Mouse (Mus musculus) kidney, embryonic 16.5 days (tissue): ENCODE data around the gene Akap13. TPM values are rescaled to one million over a fixed set of nuclear protein-coding genes. Genes with fewer than 3 reads are reported as not detected.
A peak's percentile ranks its signal among the peaks of the same experiment; 100 is the strongest.

Experiments used
- ATAC-seq: fragments of 200-750 bp; cut with Nextera tagmentation; 2 replicates; pipeline ENCODE4 v1.8.0; 2017; ENCODE audit warnings: moderate TSS enrichment; ENCODE audit not compliant: low FRiP score, low TSS enrichment
- H3K27ac ChIP-seq: fragments of 300-500 bp; sonication (generic); 2 replicates; pipeline ENCODE4 v1.5.1; 2014; ENCODE audit warnings: low read length
- H3K27me3 ChIP-seq: fragments of 300-500 bp; sonication (generic); 2 replicates; pipeline ENCODE4 v1.6.1; 2014; ENCODE audit warnings: low read length, control low read depth, mixed read lengths; ENCODE audit not compliant: insufficient read depth
- H3K36me3 ChIP-seq: fragments of 300-500 bp; sonication (generic); 2 replicates; pipeline ENCODE4 v1.6.1; 2014; ENCODE audit warnings: low read length, control low read depth, mixed read lengths; ENCODE audit not compliant: insufficient read depth
- H3K4me1 ChIP-seq: fragments of 300-500 bp; sonication (generic); 2 replicates; pipeline ENCODE4 v1.6.1; 2014; ENCODE audit warnings: low read length, control low read depth, mixed read lengths; ENCODE audit not compliant: insufficient read depth
- H3K4me2 ChIP-seq: fragments of 300-500 bp; sonication (generic); replicated peaks from 2 replicates; pipeline ENCODE4 v1.6.1; 2014; ENCODE audit warnings: low read depth, low read length
- H3K4me3 ChIP-seq: fragments of 300-500 bp; sonication (generic); 2 replicates; pipeline ENCODE4 v1.5.1; 2014; ENCODE audit warnings: mild to moderate bottlenecking, low read length
- H3K9ac ChIP-seq: fragments of 300-500 bp; sonication (generic); replicated peaks from 2 replicates; pipeline ENCODE4 v1.6.1; 2014; ENCODE audit warnings: low read length
- H3K9me3 ChIP-seq: fragments of 300-500 bp; sonication (generic); 2 replicates; pipeline ENCODE4 v1.6.1; 2016; ENCODE audit warnings: low read length, control low read depth
- WGBS: fragments of 180-500 bp; shearing (Covaris S2); extraction: QIAGEN DNeasy Blood & Tissue Kit; methylation state at CpG from one replicate; pipeline ENCODE4 v1.1.7; 2014; 5-methylcytosine and 5-hydroxymethylcytosine counted together
- polyA plus RNA-seq: library from polyadenylated mRNA; unstranded; fragments of >200 nt; fragmentation: Nextera tagmentation; extraction: Ambion mirVana; gene quantifications from 2 replicates; pipeline ENCODE4 v1.2.1, GENCODE M21; 2015

The Akap13 gene
- polyA plus RNA-seq, 1 experiment from 2014 or later = 35.2 TPM

DNA sequence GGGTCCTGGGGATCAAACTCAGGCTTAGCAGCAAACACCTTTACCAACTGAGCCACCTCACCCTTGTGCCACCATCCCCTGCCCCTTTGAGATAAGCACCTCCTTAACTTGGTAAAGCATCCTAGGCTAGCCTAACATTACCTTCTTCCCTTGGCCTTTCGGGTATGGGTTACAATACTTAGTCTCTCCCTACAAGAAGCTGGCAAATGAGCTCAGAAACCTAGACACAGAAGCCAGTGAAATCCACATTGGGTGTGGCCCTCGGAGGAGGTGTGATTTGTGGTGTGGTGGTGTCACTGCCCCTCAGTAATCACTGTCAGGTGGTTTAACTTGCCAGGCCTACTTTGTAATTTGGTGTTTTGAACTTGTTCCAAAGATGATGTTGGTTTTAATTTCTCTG lies 189.3 kb downstream of the Akap13 start:
- Histone ChIP-seq H3K4me2 (peak overlapping the region; percentile 36; the same call in 1 of the 2 replicates), H3K4me1 (peaks cover 43% of the 10 kb centered on the region), H3K36me3 (0 out of 2 replicates have a peak, but pooled peaks cover 3% of the 10 kb centered on the region), H3K9ac (no peak overlapping the region), H3K9me3 (no peaks in the 10 kb centered on the region), H3K4me3 (0 out of 2 replicates have a peak overlapping the region, but pooled peaks have one; percentile 2), H3K27ac (0 out of 2 replicates have a peak overlapping the region, but pooled peaks have one; percentile 50), H3K27me3 (no peaks in the 10 kb centered on the region)
- ATAC-seq = no peak
- 60% methylated on average over 2 of the region's 2 CpGs for WGBS

DNA sequence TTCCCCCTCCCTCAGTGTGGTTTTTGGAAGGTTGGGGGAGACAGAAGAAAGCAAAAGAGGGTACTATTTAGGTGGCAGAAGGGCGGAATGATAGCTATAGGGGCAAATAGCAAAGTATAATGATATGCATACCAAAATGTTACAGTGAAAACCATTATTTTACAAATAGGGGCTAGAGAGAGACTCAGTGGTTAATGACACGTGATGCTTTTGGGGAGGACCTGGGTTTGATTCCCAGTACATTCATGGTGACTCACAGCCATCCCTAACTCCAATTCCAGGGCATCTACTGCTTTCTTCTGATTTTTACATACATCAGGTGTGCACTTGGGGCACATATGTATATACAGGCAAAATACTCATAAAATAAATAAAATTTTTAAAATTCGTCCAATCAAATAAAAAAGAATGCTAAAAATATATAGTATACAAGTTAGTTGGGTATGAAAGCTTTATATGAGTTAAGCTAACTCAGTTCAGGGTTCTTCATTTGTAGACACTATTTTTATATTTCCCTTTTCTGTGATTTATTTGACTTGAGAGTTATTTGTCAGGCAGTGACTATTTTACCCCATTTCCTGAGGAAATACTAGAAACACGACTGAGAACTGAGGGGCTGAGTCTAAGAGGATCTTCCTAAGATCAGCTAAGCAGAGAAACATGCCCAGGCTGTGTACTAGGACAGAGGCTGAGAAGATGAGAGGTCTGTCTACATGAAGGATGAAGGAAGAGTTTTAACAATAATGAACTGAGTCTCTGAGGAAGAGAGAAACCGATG lies 190.0 kb downstream of the Akap13 start:
- Histone ChIP-seq H3K9ac (no peak overlapping the region), H3K27ac (peak overlapping the region; percentile 57; the same call in 1 of the 2 replicates), H3K4me2 (0 out of 2 replicates have a peak overlapping the region, but pooled peaks have one; percentile 12), H3K27me3 (no peaks in the 10 kb centered on the region), H3K4me1 (peaks cover 38% of the 10 kb centered on the region), H3K4me3 (no peak overlapping the region), H3K9me3 (no peaks in the 10 kb centered on the region), H3K36me3 (0 out of 2 replicates have a peak, but pooled peaks cover 3% of the 10 kb centered on the region)
- no peak for ATAC-seq
- WGBS = 68% methylated on average over 5 of the region's 5 CpGs

DNA sequence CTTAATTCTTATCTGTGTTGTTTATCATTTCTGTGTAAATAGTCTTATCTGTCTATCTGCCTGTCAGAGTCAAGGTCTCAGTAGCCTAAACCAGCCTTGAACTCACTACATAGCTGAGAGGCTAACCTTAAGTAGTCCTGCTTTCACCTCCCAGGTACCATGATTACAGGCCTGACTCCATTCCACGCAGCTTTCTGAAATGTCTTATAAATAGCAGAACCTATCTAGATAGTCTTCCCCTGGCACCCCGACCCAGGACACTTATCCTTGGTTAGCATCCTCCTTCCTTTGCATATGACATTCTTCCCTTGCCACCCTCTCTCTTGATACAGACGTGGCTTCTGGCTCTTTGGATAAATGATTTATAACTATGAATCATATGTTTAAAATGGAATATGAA lies 192.7 kb downstream of the Akap13 start:
- Histone ChIP-seq H3K4me2 (no peak overlapping the region), H3K9me3 (no peaks in the 10 kb centered on the region), H3K4me3 (no peak overlapping the region), H3K27ac (no peak overlapping the region), H3K27me3 (no peaks in the 10 kb centered on the region), H3K4me1 (peaks cover 14% of the 10 kb centered on the region), H3K9ac (no peak overlapping the region), H3K36me3 (0 out of 2 replicates have a peak, but pooled peaks cover 3% of the 10 kb centered on the region)
- ATAC-seq = no peak
- WGBS = 82% methylated on average over 3 of the region's 3 CpGs

- WGBS = 75% methylated on average over 4 of the region's 4 CpGs
- Histone ChIP-seq H3K27me3 (no peaks in the 10 kb centered on the region), H3K4me2 (no peak overlapping the region), H3K27ac (no peak overlapping the region), H3K4me3 (no peak overlapping the region), H3K9ac (no peak overlapping the region), H3K9me3 (no peaks in the 10 kb centered on the region), H3K4me1 (peaks cover 13% of the 10 kb centered on the region), H3K36me3 (0 out of 2 replicates have a peak, but pooled peaks cover 3% of the 10 kb centered on the region)
- no peak for ATAC-seq
These were observed 193.6 kb downstream of the Akap13 start for GRCm38 (mm10) chr7:75648961-75649360.

GRCm38 (mm10) chr7:75649966-75650365 lies 194.6 kb downstream of the Akap13 start:
- 54% methylated on average over 1 of the region's 1 CpGs for WGBS
- H3K27me3 ChIP-seq = no peaks in the 10 kb centered on the region
- H3K4me1 ChIP-seq = peaks cover 11% of the 10 kb centered on the region
- no peak overlapping the region for H3K27ac ChIP-seq
- H3K9me3 ChIP-seq = no peaks in the 10 kb centered on the region
- H3K9ac ChIP-seq = no peak overlapping the region
- ATAC-seq = no peak
- no peak overlapping the region for H3K4me2 ChIP-seq
- 0 out of 2 replicates have a peak, but pooled peaks cover 3% of the 10 kb centered on the region for H3K36me3 ChIP-seq
- no peak overlapping the region for H3K4me3 ChIP-seq

- ATAC-seq = no peak
- H3K4me2 ChIP-seq = no peak overlapping the region
- H3K9ac ChIP-seq = no peak overlapping the region
- no peaks in the 10 kb centered on the region for H3K9me3 ChIP-seq
- H3K4me3 ChIP-seq = no peak overlapping the region
- no peak overlapping the region for H3K27ac ChIP-seq
- peaks cover 11% of the 10 kb centered on the region; the same call in 1 of the 2 replicates for H3K4me1 ChIP-seq
- H3K27me3 ChIP-seq = no peaks in the 10 kb centered on the region
- WGBS = 77% methylated on average over 3 of the region's 3 CpGs
- no peaks in the 10 kb centered on the region for H3K36me3 ChIP-seq
These were observed 198.5 kb downstream of the Akap13 start for GRCm38 (mm10) chr7:75653684-75654317.

- Histone ChIP-seq H3K4me3 (no peak overlapping the region), H3K27me3 (no peaks in the 10 kb centered on the region), H3K4me2 (peak overlapping the region; percentile 15; the same call in 1 of the 2 replicates), H3K9ac (no peak overlapping the region), H3K36me3 (no peaks in the 10 kb centered on the region), H3K27ac (no peak overlapping the region), H3K9me3 (no peaks in the 10 kb centered on the region), H3K4me1 (peaks cover 11% of the 10 kb centered on the region; the same call in 1 of the 2 replicates)
- WGBS = 80% methylated on average over 11 of the region's 11 CpGs
- ATAC-seq = no peak
These were observed 200.1 kb downstream of the Akap13 start for GRCm38 (mm10) chr7:75655180-75656074.

DNA sequence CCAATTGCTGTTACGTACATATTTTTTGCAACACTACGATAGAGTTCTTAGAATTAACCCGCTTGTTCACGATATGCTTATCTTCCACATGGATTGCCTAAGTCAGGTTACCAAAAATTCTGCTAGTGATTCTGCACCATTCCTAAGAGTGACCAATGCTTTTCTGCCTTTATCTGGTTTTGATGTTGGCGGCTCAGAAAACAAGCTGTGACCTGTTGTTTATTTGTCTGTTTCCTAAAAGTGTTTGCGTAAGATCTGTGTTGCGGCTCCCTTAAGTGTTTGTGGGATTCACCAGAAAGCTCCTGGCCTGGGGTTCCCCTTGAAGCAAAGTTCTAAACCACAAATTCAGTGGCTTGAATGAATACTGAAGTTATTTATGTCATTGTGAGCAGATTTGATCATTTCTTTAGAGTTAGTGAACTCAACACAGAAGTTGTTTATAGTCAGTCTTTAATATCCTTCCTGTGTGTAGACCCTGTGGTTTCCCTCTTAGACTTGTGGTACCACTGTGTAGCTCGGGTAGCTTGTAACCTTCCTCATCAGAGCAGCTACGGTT lies 201.0 kb downstream of the Akap13 start:
- WGBS = 92% methylated on average over 9 of the region's 9 CpGs
- Histone ChIP-seq H3K9me3 (no peaks in the 10 kb centered on the region), H3K27ac (no peak overlapping the region), H3K27me3 (no peaks in the 10 kb centered on the region), H3K4me3 (no peak overlapping the region), H3K4me2 (no peak overlapping the region), H3K4me1 (peaks cover 11% of the 10 kb centered on the region; the same call in 1 of the 2 replicates), H3K9ac (no peak overlapping the region), H3K36me3 (no peaks in the 10 kb centered on the region)
- no peak for ATAC-seq

DNA sequence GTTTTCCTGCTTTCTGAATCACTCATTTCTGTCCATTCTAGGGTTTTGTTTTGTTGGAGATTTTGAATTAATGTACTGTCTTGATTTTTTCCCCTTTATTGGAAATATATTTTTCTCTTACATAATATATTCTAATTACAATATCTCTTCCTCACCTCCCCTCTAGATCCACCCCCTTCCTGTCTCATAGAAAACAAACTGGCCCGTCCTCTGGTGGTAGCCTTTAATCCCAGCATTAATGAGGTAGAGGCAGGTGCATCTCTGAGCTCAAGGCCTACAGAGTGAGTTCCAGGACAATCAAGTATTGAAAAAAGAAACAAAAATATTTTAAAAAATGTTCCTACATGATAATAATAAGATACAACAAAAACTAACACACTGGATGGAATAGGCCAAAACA lies 201.6 kb downstream of the Akap13 start:
- H3K9ac ChIP-seq = no peak overlapping the region
- H3K4me2 ChIP-seq = no peak overlapping the region
- no peak for ATAC-seq
- H3K4me3 ChIP-seq = no peak overlapping the region
- no peak overlapping the region for H3K27ac ChIP-seq
- no peaks in the 10 kb centered on the region for H3K27me3 ChIP-seq
- whole genome bisulfite sequencing = 61% methylated on average over 1 of the region's 1 CpGs
- H3K9me3 ChIP-seq = no peaks in the 10 kb centered on the region
- H3K36me3 ChIP-seq = no peaks in the 10 kb centered on the region
- H3K4me1 ChIP-seq = peaks cover 11% of the 10 kb centered on the region; the same call in 1 of the 2 replicates
